Mouse (Mus musculus) cerebellum, adult 2 months (tissue): ENCODE results near the gene Trim26. TPM values are rescaled to one million over a fixed set of nuclear protein-coding genes. Genes with fewer than 3 reads are reported as not detected.

Source experiments
- DNase-seq, 2 experiments: peaks; one replicate each; pipeline ENCODE4 v3.0.0; 2021
- H3K27ac ChIP-seq: fragments of 200-500 bp; 2 replicates; pipeline ENCODE4 v1.5.1; 2012; ENCODE audit warnings: low read length, control low read depth, inconsistent platforms; ENCODE audit not compliant: insufficient read depth
- H3K27me3 ChIP-seq: fragments of 200-500 bp; 2 replicates; pipeline ENCODE4 v1.6.1; 2012; ENCODE audit warnings: inconsistent platforms, mild to moderate bottlenecking, low read length, moderate library complexity; ENCODE audit not compliant: control insufficient read depth, insufficient read depth
- H3K4me1 ChIP-seq: fragments of 200-500 bp; 2 replicates; pipeline ENCODE4 v1.6.1; 2011; ENCODE audit warnings: low read length; ENCODE audit not compliant: control insufficient read depth, insufficient read depth
- H3K4me3 ChIP-seq: fragments of 200-500 bp; replicated peaks from 2 replicates; pipeline ENCODE3; 2011; ENCODE audit warnings: mild to moderate bottlenecking, low read depth, low read length, control low read depth; ENCODE audit not compliant: insufficient read depth
- CTCF ChIP-seq: fragments of 200-500 bp; IDR thresholded peaks from 2 replicates; pipeline ENCODE4 v1.5.1; 2011; ENCODE audit warnings: low read depth, mild to moderate bottlenecking, control low read depth, low read length, moderate library complexity, borderline replicate concordance; ENCODE audit not compliant: insufficient read depth
- POLR2A ChIP-seq: fragments of 200-500 bp; IDR thresholded peaks from 2 replicates; pipeline ENCODE4 v1.6.1; 2011; ENCODE audit warnings: low read length, control low read depth, borderline replicate concordance; ENCODE audit not compliant: insufficient read depth
- WGBS: fragments of 180-500 bp; shearing (Covaris S2); methylation state at CpG from one replicate; pipeline ENCODE4 v1.1.7; 2018; 5-methylcytosine and 5-hydroxymethylcytosine counted together
- polyA plus RNA-seq: library from polyadenylated mRNA; depleted of rRNA; stranded (reverse); fragments of >200 nt; gene quantifications from 2 replicates; pipeline ENCODE4 v1.2.3, GENCODE M21; 2012

Trim26 gene
- polyA plus RNA-seq, 1 experiment, result 29.9 TPM

GRCm38 (mm10) chr17:36855484-36855883 is 18.6 kb downstream of the Trim26 start:
- no peaks in the 10 kb centered on the region for H3K27me3 ChIP-seq
- no peak overlapping the region for H3K27ac ChIP-seq
- no peak for TF ChIP-seq CTCF
- TF ChIP-seq POLR2A, result no peak
- peaks cover 5% of the 10 kb centered on the region; the same call in 1 of the 2 replicates for H3K4me1 ChIP-seq
- DNase-seq, result no peak
- 97% methylated on average over 3 of the region's 3 CpGs for WGBS
- H3K4me3 ChIP-seq, result no peak overlapping the region

- H3K4me3 ChIP-seq, result no peak overlapping the region
- DNase-seq, result no peak
- no peaks in the 10 kb centered on the region for H3K27me3 ChIP-seq
- no peak for TF ChIP-seq CTCF
- no peak for TF ChIP-seq POLR2A
- H3K27ac ChIP-seq, result no peak overlapping the region
- 0 out of 2 replicates have a peak, but pooled peaks cover under 1% of the 10 kb centered on the region for H3K4me1 ChIP-seq
- WGBS, result 78% methylated on average over 4 of the region's 4 CpGs
These were observed 19.3 kb downstream of the Trim26 start for GRCm38 (mm10) chr17:36856236-36856635.

- no peak for TF ChIP-seq CTCF
- TF ChIP-seq POLR2A, result no peak
- H3K27me3 ChIP-seq, result no peaks in the 10 kb centered on the region
- no peak overlapping the region for H3K27ac ChIP-seq
- no peak for DNase-seq
- H3K4me3 ChIP-seq, result no peak overlapping the region
- WGBS, result 90% methylated on average over 3 of the region's 3 CpGs
- H3K4me1 ChIP-seq, result no peaks in the 10 kb centered on the region
These were observed 21.2 kb downstream of the Trim26 start for GRCm38 (mm10) chr17:36858181-36858580.

GRCm38 (mm10) chr17:36861680-36862079 is 24.7 kb downstream of the Trim26 start:
- no peaks in the 10 kb centered on the region for H3K4me1 ChIP-seq
- H3K27ac ChIP-seq, result no peak overlapping the region
- H3K27me3 ChIP-seq, result no peaks in the 10 kb centered on the region
- DNase-seq, result no peak
- 63% methylated on average over 2 of the region's 2 CpGs for WGBS
- no peak overlapping the region for H3K4me3 ChIP-seq
- TF ChIP-seq POLR2A (no peak), CTCF (no peak)

GRCm38 (mm10) chr17:36866719-36867527 is 30.0 kb downstream of the Trim26 start, which contains the start of gene Trim15:
Trim15 (minus strand) TSS chr17:36867210.
- 14% methylated on average over 29 of the region's 29 CpGs for WGBS
- Histone ChIP-seq H3K4me1 (0 out of 2 replicates have a peak, but pooled peaks cover 4% of the 10 kb centered on the region), H3K27me3 (no peaks in the 10 kb centered on the region), H3K4me3 (no peak within 1 kb of the TSS), H3K27ac (no peak within 1 kb of the TSS)
- DNase-seq, result no peak
- TF ChIP-seq CTCF (no peak), POLR2A (no peak)

- WGBS, result 93% methylated on average over 2 of the region's 2 CpGs
- Histone ChIP-seq H3K4me1 (0 out of 2 replicates have a peak, but pooled peaks cover 4% of the 10 kb centered on the region), H3K27ac (no peak overlapping the region), H3K27me3 (no peaks in the 10 kb centered on the region), H3K4me3 (no peak overlapping the region)
- TF ChIP-seq CTCF (no peak), POLR2A (no peak)
- DNase-seq, result no peak
These were observed 31.9 kb downstream of the Trim26 start for GRCm38 (mm10) chr17:36868836-36869235.

- TF ChIP-seq CTCF (no peak), POLR2A (no peak)
- Histone ChIP-seq H3K4me1 (0 out of 2 replicates have a peak, but pooled peaks cover 4% of the 10 kb centered on the region), H3K27me3 (no peaks in the 10 kb centered on the region), H3K4me3 (no peak within 1 kb of the TSS), H3K27ac (no peak within 1 kb of the TSS)
- WGBS, result 50% methylated on average over 4 of the region's 4 CpGs
- no peak for DNase-seq
These were observed 32.5 kb downstream of the Trim26 start, which contains the start of gene Trim10 for GRCm38 (mm10) chr17:36869284-36869954. Trim10 (plus strand) TSS chr17:36869574.
